Mouse (Mus musculus) cerebellum, adult 9-11 months (tissue): ENCODE measurements around the gene Mgp.
A peak's percentile ranks its signal among the peaks of the same experiment; 100 is the strongest.

Experiments
- DNase-seq: peaks from one replicate; pipeline ENCODE4 v3.0.0; 2022

The Mgp gene

DNA sequence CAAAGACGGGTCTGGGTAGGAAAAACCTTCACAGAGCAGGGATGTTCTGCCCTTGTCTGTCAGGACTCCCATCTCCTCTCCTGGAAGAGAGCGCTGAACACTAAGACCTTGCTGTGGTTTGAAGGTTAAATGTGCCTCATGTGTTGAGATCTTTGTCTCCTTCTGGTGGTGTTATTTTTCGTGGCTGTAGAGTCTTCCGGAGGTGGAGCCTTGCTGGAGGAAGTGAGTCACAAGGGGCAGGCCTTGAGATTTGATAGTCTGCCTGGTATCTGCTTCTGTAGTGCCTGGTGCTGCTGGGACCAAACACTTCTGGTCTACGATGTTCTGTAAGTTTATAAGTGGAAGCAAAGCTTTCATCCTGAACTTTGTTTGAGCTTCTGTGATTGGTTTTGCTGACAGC lies 26.7 kb downstream of the Mgp start:
- no peak for DNase-seq

DNA sequence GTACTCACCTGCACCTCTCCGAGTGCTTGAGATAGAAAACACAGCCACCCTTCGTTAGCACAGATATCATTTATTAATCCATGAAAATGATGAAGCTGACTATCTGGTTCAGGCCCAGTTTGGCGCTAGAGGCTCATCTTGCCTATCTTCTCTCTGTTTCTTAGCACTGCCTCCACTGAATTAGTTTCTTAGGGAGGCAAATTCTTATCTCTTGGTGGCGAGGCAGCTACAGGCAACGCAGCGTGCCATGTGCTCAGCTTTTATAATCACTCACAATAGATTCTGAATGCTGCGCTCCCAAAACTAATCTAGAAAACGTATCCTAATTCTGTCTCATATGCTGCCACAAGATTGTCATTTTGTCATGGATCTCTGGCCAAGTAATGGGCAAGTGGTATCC lies 27.2 kb downstream of the Mgp start:
- no peak for DNase-seq

DNA sequence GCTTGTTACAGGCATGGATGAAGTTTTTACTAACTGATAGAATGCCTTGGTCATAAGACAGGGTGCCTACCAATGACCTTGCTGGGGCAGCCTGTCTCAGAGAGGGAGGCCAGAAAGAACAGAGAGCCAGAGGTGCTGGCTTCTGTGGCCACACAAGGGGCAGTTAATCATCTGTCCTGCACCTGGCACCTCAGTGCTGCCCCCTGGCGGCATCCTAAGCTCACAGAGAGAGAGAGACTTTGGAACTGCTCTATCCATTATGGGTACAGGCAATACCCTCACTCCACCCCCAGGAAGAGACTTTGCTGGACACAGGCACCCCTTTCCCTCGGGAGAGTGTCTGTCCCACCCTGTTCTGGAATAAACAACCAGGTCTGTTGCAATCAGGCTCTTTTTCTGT lies 27.8 kb downstream of the Mgp start:
- peak; percentile 9 for DNase-seq

DNA sequence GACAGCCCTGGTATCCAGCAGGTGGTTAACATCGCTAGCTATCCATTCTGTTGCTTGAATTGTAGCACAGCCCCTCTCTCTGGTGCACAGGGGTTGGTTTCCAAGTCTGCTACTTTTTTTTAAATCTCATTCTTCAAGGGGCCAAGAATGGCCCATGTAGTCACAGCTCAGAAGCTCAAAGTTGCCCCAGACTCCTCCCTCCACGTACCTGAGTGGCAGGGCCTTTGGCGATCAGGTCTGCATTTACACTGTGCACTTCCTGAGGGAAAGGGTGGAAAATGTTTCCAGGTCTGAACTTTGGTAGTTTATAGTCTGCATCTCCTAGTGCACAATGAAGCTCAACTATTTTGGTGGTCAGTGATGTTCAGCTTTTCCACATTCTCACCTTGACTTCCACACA lies 28.4 kb downstream of the Mgp start:
- no peak for DNase-seq

DNA sequence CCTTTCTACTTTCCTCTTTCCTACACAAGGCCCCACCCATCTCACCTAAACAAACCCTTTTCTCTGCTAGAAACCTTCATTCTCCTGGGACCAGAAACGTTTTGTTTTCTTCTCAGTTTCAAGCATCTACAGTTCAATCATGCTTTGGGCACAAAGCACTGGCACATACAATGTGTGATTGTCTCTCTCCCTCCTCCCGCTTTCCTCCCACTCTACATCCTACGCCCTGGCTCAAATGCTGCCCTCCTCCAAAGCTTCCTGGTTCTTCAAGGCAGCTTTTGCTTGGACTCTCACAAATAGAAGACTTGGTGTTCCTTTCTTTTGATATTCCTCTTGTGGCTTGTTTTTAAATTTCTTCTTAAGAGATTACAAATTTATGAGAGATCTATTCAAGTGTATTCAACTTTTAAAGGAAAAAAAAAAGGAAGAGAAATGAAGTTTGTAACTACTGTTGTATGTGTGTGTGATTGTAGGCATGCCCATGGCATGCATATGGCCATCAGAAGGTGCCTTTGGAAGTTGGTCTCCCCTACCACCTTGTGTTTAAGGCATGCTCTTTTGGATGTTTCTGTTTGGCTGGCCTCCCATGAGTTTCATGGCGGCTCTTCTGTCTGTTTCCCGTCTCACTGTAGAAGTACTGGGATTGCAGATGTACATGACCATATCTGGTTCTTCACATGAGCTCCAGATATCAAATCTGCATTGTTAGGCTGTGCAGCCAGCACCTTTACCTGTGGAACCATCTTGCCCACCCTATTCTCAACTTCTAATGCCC lies 29.7 kb downstream of the Mgp start:
- DNase-seq = no peak

DNA sequence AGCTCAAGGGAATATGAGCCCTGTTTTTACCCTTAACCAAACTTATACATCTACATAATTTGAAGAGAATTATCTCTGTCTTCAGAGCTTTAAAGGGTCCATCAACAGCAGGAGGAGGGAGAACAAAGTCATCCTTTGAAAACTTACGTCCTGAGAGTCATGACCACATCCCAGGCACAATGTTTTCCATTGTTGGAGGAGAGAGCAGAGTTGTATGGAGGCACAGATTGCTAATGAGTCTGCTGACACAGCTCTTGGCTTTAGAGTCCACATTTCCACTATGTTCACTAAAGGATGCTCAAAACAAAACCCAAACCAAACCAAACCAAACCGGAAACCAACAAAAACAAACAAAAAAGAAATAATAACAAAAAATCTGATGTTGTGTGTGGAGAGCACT lies 30.7 kb downstream of the Mgp start:
- no peak for DNase-seq

DNA sequence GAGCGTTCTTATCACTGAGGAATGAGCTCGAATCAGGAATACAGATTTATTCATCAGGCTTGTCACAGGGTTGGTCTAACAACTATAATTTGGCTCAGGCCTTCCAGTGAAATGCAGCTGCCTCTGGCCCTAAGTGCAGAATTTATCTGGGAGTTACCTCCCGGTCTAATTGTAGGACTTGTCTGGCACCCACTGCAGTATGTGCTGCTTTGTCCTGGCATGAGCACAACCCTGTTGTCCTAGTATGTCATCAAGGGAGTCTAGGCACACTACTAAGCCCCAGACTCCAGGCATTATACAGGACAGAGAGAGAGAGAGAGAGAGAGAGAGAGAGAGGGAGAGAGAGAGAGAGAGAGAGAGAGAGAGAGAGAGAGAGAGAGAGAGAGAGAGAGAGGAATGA lies 38.3 kb downstream of the Mgp start:
- DNase-seq = no peak

DNA sequence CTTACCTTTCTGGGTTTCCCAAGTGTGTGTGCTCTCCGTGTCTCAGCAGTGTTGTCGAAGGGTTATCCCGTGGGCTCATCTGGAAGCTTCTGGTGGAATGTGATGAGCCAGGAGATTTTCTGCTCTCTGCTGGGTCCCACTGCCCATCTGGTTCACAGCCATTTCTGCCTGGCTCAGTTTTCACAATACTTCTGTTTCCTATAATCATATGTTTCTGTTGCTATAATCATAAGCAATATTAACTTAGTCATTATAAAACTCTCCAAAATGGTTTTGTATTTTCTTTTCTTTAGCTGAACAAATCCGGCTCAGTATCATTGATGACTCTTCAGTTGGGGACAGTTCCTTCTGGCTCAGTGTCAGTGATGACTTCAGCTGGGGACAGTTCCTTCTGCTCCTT lies 40.3 kb downstream of the Mgp start, which contains the start of gene Smco3:
Gene Smco3, minus strand, starts transcription at position 101 of the 400 bp plus-strand sequence.
- no peak for DNase-seq

DNA sequence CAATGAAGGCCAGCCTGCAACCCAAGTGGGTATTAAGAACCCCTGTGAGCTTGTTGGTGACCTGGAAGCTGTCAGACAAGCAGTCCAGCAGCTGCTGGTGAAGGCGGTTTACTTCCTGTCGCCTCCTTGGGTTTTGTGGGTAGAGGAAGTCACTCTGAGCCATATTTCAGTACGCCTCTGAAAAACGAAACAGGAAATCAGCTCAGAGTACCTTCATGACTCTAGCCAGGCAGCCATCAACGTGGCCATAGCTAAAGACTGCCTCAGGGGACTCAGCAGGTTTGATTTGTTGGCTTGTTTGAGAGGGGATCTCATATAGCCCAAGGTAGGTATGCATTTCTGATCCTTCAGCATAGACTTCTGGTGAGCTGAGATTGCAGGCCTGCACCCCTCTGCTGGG lies 43.9 kb downstream of the Mgp start:
- no peak for DNase-seq

DNA sequence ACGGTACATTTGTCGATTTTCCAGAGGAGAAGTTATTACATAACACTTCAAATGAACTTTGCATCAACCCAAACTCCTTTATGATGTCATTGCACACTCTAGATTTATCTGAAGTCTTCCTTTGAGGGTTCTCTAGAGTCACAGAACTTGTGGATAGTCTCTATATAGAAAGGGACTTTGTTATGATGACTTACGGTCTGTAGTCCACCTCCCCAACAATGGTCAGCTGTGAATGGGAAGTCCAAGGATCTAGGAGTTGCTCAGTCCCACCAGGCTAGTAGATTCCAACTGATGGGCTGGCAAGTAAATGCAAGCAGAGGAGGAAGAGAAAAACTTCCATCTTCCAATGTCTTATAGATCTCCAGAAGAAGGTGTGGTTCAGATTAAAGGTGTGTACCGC lies 46.9 kb downstream of the Mgp start:
- peak; percentile 46 for DNase-seq

DNA sequence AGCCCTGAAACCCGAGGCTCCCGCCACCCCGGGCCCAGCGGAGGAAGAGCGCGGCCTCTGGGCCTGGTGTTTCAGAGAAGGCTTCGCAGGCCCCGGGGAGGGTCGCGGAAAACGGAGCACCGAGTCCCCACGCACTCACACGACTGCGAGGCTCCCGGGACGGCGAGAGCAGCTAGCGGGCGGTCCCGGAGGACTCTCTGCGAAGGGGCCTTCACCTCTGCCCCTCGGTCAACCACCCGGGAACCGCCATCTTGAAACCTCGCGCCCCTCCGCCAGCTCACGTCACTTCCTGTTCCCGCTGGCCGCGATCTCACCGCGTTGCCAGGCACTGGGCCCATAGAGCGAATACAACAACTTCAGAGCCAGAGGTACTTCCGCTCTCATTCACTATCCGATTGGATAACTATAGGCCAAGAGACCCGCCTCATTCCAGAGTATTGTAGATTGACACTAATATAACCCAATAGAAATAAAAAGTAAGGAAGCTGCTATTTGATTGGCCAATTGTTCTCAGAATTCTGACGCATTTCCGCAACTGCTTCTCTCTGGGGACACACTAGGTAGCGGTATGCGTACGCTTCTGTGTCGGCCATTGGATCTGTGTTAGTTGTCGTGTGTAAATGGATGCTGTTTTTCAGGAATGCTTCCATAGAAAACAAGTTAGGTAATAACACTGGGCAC lies 47.6 kb downstream of the Mgp start, which contains the start of gene Wbp11:
Gene Wbp11, minus strand, starts transcription at position 353 of the 681 bp plus-strand sequence.
- DNase-seq = peak; percentile 98

DNA sequence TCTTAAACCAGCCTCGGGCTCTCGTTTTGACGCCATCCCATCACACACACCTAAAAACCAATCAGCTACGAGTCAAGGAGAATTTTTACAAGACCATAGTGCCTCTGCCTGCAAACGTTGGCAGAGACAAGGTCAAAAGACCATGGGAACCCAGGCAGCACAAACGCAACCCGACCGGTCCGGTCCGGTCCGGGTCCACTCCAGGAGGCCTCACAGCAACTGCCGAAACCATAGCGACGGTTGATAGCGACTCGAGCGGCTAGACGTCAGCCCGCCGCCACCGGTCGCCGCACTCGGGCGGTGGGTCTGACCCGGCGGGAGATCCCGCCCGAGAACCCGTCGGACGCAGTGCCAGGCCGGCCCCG lies 48.1 kb downstream of the Mgp start, which contains the start of gene BC049715:
Gene BC049715, plus strand, starts transcription at position 111 of the 365 bp plus-strand sequence.
- no peak for DNase-seq

DNA sequence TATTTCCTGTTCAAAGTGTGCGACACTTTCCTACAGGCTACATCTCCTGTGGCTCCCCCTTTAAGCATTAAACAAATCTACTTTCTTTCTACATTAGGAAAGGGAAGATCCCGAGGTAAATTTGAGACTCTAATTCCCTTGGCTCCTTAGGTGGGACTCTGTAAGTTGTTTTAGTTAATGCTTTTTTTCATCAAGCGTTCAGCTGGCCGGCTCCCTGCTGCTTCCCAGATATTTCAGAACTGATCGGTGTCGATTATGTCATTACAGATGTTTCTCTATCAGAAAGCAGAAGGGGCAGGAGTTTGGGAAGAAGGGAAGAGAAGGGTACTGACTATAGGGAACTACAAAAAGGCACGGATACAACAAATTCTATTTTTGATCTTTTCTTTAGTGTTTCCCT lies 48.5 kb downstream of the Mgp start:
- no peak for DNase-seq

DNA sequence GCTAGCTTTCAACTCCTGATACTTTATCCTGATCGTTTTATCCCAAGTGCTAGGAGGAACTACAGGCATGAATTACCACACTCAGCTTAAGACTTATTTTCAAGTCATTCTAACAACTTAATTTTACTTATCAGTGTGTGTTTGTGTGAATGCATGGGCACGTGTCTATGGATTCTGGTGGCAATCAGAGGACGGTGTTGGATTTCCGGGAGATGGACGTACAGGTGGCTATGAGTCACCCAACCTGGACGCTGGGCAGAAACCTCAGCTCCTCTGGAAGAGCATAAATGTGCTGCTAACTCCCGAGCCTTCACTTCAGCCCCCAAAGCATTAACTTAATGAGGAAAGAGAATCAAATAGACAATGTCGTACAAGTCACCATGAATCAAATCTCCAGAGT lies 50.6 kb downstream of the Mgp start:
- DNase-seq = no peak
